Mouse (Mus musculus) heart, postnatal 14 days (tissue): Measurements from ENCODE around the gene Ambn. TPM values are rescaled to one million over a fixed set of nuclear protein-coding genes. Genes with fewer than 3 reads are reported as not detected.
"Not testable (repeated sequence)": the region's sequence is repeated elsewhere in the genome, so short reads cannot be mapped to it uniquely, and the experiment has no call there.

ENCODE experiments used
- DNase-seq, 2 experiments: peaks; one replicate each; pipeline ENCODE4 v3.0.0; 2021 to 2022
- intact Hi-C: fragments of 180-260 bp; cut with DNase I; formaldehyde crosslinking; loops from one replicate; pipeline ENCODE4 v1.15.1; 2025
- long read RNA-seq, 2 experiments: library from polyadenylated mRNA; stranded (forward); transcript quantifications; one replicate each; pipeline ENCODE4 v2.0.0; 2021
- total RNA-seq, 2 experiments: library from RNA; stranded (reverse); gene quantifications; 2 replicates each; pipeline ENCODE4 v1.2.3; 2021

Gene Ambn
- total RNA-seq = not detected
- long read RNA-seq, experiment 1 = 0 reads
- long read RNA-seq, experiment 2 = 0 reads

DNA sequence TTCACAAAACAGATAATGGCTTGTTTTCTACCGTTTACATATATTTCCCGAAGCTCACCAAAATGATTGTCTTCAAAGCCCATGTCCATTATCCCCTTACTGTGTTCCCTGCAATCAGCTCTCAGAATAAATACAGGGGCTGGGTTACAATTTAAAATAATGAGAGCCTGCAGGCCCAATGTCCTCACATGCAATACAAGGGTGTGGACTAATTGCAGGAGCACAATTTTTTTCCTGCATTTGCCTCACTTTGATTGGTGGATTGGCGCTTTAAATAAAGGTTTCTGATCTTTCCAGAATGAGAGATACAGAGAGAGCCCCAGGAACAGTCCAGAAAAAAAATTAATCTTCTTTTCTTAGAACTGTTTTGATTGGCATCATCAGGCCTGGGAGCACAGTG, at the start of gene Ambn:
Gene Ambn (plus strand): TSS at position 301 of the 400 bp plus-strand sequence.
- intact Hi-C loops = no loop called here
- no peak for DNase-seq

GRCm38 (mm10) chr5:88420319-88421065, 35.3 kb upstream of the Ambn start:
- intact Hi-C loops = no loop called here
- DNase-seq = no peak

GRCm38 (mm10) chr5:88424892-88425291, 30.9 kb upstream of the Ambn start:
- intact Hi-C loops, DNase-seq: not testable (repeated sequence)

GRCm38 (mm10) chr5:88426753-88427152, 29.0 kb upstream of the Ambn start:
- no peak for DNase-seq
- intact Hi-C loops = no loop called here

DNA sequence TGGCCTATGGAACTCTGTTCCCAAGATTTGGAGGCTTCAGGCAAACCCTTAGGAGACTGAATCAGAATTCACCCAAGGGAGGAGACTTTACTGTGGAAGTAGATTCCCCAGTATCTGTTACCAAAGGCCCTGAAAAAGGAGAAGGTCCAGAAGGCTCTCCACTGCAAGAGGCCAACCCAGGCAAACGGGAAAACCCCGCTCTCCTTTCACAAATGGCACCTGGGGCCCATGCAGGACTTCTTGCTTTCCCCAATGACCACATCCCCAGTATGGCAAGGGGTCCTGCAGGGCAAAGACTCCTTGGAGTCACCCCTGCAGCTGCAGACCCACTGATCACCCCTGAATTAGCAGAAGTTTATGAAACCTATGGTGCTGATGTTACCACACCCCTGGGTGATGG, 11.7 kb downstream of the Ambn start:
- no peak for DNase-seq
- intact Hi-C loops = no loop called here

DNA sequence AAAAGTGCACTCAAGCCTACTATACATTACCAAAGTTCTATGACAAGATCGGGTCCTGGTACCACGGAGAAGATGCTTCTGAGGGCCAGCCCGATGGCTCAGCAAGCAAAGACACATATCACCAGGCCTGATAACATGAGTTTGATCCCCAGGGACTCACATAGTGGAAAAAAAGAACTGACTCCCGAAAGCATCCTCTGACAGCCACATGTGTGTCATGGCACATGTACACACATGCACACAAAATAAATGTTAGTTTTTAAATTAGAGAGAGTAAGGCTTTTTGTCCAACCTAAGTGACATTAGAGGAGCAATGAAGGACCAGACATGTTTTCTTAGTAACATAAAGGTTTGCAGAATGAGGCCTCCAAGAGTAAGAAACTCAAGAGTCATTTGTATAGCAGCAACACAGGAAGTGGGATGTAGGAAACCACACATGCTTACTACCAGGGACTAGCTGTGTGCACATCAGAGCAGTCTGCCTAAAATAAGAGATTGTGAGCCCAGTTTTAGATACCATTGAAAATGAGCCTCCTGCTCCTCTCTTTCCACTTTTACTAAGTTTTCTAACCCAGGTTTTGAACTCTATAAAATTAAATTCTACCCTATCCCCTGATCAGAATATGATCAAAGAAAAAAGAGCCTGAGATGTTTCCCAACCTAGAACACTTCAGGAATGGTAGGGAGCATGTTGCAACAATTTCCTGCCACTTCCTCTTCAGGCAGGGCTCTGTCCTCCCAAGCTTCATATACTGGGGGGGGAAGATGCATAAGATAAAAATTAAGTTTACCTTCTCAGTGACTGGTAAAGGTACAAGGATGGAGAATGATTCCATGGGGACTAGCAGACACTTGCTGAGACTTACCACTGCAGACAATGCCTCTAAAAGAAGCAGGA, 13.3 kb downstream of the Ambn start:
- no peak for DNase-seq
- intact Hi-C loops = no loop called here

DNA sequence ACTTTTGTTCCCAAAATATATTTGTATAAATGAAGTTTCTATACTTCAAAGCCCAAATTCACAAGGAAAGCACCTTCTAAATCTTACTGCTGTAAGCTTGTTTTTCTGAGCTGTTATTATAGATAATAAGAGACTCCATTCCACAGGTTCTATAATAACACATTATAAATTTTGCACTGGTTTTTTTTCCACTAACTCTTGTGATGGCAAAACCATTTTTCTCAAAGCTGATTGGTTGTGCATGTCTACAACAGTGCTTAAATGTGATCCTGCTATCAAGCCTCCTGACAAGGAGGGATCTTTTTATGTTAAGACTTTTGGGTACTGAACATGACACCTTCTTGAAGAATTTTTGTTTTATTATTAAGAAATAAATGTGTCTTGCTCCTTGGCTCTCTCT, 31.9 kb downstream of the Ambn start, which contains the start of gene Enam:
Gene Enam (plus strand): TSS at position 301 of the 400 bp plus-strand sequence.
- intact Hi-C loops = no loop called here
- no peak for DNase-seq

GRCm38 (mm10) chr5:88489004-88489403, 33.2 kb downstream of the Ambn start:
- intact Hi-C loops = no loop called here
- no peak for DNase-seq

DNA sequence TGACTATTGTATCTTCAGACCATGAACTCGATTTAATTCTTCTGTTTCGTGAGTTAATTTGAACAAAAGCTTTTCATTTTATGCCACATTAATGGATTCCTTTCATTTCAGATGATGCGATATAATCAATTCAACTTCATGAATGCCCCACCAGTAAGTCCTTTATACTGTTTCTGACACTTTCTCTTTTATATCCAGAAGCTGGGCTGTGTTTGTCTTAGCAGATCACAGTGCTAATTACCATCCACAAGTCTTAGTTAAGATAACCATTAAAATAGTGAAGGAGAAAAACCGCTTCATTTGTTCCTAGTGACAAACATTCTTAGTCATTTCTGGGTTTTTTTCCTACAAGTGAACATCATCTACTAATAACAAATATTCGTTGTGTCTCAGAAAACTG, 35.3 kb downstream of the Ambn start:
- DNase-seq = no peak
- intact Hi-C loops = no loop called here

GRCm38 (mm10) chr5:88499781-88500180, 44.0 kb downstream of the Ambn start:
- no peak for DNase-seq
- intact Hi-C loops = no loop called here

DNA sequence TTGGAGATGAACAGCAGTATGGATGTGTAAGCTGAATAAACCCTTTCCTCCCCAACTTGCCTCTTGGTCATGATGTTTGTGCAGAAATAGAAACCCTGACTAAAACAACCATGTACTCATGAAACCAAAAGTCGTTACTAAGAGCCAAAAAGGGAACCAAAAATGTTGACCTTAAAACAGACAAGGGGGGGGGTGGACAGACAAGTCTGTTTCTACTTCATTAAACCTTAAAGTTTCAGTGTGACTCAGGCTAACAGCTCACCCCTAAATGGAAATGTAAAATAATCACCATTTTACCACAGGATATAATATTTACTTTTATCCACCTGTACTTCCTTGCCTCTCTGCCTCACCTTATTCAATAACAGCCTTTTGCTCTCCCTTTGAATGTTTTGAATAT, 52.8 kb downstream of the Ambn start:
- intact Hi-C loops = no loop called here
- DNase-seq = no peak

- DNase-seq = no peak
- intact Hi-C loops = no loop called here
Measured at GRCm38 (mm10) chr5:88508990-88509389, 53.2 kb downstream of the Ambn start.

Other genes with a start within 250 kb of the Ambn start
- gene Gm7714, start 187.1 kb upstream of the Ambn start, total RNA-seq = not detected
- not detected for gene Prol1, start 138.7 kb upstream of the Ambn start, total RNA-seq
- not detected for gene Amtn, start 79.9 kb upstream of the Ambn start, total RNA-seq
- not detected for gene Enam, start 32.0 kb downstream of the Ambn start, total RNA-seq
- 1 to 10 TPM in 1 of 2 experiments, under 1 TPM in 1; 0.33 to 1.2 TPM for gene Jchain, start 71.9 kb downstream of the Ambn start, total RNA-seq
- 10 to 100 TPM; 20.5 to 20.7 TPM for gene Utp3, start 98.5 kb downstream of the Ambn start, total RNA-seq
- gene Rufy3, start 109.0 kb downstream of the Ambn start, total RNA-seq = 10 to 100 TPM; 11.0 to 11.2 TPM
- gene Grsf1, start 220.2 kb downstream of the Ambn start, total RNA-seq = 100 to 1,000 TPM; 187 to 200 TPM